Mouse (Mus musculus): ENCODE data around the gene Plcxd2.

Plcxd2 gene

GRCm38 (mm10) chr16:46010153-46010905, at the start of gene Plcxd2:
Gene Plcxd2, minus strand, starts transcription at chr16:46010218.
- in situ Hi-C loops (cut with MboI; ENCODE audit: low pct_unique_long_range_greater_than_20kb in 1 of 2, low sequenced_read_pairs in 2 of 2, unreplicated experiment in 1 of 2), result no loop called here

DNA sequence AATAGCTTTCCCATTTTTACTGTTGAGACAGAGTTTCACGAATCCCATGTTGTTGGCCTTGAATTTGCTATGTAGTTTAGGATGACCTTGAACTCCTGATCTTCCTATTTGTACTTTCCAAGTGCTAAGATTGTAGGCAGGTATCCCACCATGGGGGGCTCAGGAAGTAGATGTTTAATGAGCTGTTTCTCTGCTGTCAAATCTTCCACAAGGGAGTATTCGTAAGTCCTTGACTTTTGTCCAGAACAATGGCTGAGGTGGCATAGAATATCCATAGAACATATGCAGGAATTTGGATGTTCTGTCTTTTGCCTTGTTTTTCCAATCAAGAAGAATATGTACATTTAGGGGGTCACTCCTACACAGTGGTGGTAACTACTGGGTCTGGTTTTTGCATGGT, 36.9 kb upstream of the Plcxd2 start:
- in situ Hi-C loops (cut with MboI; ENCODE audit: low pct_unique_long_range_greater_than_20kb in 1 of 2, low sequenced_read_pairs in 2 of 2, unreplicated experiment in 1 of 2), result no loop called here

- in situ Hi-C loops (cut with MboI; ENCODE audit: low pct_unique_long_range_greater_than_20kb in 1 of 2, low sequenced_read_pairs in 2 of 2, unreplicated experiment in 1 of 2), result no loop called here
Measured at GRCm38 (mm10) chr16:46036261-46036660, 26.2 kb upstream of the Plcxd2 start.

DNA sequence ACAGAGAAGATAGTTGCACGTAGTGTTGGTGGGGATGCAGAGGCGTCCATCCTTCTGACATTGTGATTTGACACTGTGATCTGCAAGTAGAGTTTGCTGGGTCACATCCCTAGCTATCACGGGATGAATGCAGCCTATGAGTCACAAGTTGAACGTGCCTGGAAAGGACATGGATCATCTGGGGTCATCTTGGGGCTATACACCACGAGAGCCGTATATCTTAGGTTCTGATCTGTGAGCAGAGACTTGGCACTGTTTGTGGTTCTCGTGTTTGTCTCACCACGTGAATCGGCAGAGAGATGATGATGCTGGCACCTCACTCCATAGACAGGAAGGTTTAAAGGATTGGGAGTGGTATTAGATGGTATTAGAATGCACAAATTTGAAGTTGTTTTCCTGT, 23.9 kb upstream of the Plcxd2 start:
- in situ Hi-C loops (cut with MboI; ENCODE audit: low pct_unique_long_range_greater_than_20kb in 1 of 2, low sequenced_read_pairs in 2 of 2, unreplicated experiment in 1 of 2), result no loop called here

GRCm38 (mm10) chr16:46022958-46023491, 13.0 kb upstream of the Plcxd2 start:
- in situ Hi-C loops (cut with MboI; ENCODE audit: low pct_unique_long_range_greater_than_20kb in 1 of 2, low sequenced_read_pairs in 2 of 2, unreplicated experiment in 1 of 2), result no loop called here

DNA sequence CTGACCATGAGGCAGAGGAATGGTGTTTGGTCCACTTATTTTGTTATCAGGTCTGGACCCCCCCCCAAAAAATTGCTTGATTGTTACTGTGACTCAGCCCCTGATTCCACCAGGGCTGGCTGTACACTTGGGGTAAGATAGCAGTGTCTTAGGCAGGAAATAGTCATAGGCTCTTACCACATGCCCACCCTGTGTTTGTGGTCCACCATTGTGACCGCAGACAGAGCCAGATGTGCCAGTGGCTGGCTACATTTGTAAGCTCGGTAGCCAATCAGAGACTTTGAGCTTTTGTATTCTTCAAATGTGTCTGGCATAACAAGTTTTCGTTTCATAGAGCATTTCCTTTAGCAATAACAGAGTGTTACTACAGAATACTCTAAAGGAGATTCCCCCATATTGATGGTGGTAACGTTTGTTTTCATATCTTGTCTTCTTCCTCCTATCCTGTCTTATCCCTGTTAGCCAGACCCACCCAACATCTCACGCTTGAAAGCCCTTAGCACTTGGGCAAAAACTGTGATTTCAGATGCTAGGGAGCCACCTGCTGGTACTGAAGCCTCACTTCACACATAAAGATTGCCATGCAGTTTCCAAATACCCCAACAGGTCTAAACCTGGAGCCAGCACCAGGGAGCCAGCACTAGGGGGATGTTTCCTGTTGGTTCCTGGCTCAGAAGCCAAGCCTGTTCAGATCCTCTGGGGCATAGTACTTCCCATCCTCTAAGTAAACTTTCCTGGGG, 12.3 kb upstream of the Plcxd2 start:
- in situ Hi-C loops (cut with MboI; ENCODE audit: low pct_unique_long_range_greater_than_20kb in 1 of 2, low sequenced_read_pairs in 2 of 2, unreplicated experiment in 1 of 2), result no loop called here

GRCm38 (mm10) chr16:46021302-46021701, 11.3 kb upstream of the Plcxd2 start:
- in situ Hi-C loops (cut with MboI; ENCODE audit: low pct_unique_long_range_greater_than_20kb in 1 of 2, low sequenced_read_pairs in 2 of 2, unreplicated experiment in 1 of 2), result no loop called here

DNA sequence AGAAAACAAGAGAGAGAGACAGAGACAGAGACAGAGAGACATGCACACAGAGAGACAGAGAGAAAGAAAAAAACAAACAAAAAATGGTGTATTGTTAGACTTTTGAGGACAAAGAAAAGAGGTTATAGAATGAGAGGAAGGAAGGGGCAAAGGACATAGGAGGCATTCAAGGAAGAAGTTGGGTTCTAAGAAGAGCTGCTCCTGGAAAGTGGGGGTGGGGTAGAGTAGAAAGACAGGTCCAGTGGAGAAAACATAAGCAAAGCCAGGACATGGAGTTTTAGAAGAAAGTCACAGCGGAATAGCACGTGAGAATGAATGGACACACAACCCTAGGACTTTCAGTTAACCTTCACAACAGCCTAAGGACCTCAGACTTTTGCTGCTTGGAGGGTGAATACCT, 10.4 kb upstream of the Plcxd2 start:
- in situ Hi-C loops (cut with MboI; ENCODE audit: low pct_unique_long_range_greater_than_20kb in 1 of 2, low sequenced_read_pairs in 2 of 2, unreplicated experiment in 1 of 2), result no loop called here

GRCm38 (mm10) chr16:46019799-46020198, 9.8 kb upstream of the Plcxd2 start:
- in situ Hi-C loops (cut with MboI; ENCODE audit: low pct_unique_long_range_greater_than_20kb in 1 of 2, low sequenced_read_pairs in 2 of 2, unreplicated experiment in 1 of 2), result no loop called here

- in situ Hi-C loops (cut with MboI; ENCODE audit: low pct_unique_long_range_greater_than_20kb in 1 of 2, low sequenced_read_pairs in 2 of 2, unreplicated experiment in 1 of 2), result no loop called here
Measured at GRCm38 (mm10) chr16:46019359-46019758, 9.3 kb upstream of the Plcxd2 start.

- in situ Hi-C loops (cut with MboI; ENCODE audit: low pct_unique_long_range_greater_than_20kb in 1 of 2, low sequenced_read_pairs in 2 of 2, unreplicated experiment in 1 of 2), result no loop called here
Measured at GRCm38 (mm10) chr16:46011696-46012095, 1.7 kb upstream of the Plcxd2 start.

DNA sequence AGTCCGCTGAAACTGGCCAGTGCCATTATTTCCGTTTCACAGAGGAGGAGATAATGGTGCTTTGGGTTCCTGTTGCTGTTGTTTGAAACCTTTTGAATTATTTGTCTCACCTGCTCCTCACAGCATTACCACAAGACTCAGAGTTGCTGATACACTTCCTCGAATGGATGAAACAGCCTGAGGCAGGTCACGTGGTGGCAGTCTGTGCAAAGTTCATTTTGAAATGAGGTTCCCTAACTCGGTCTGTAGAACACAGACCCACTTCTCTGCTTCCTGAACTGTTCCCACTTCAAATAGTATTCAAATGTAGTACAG, 845 bp upstream of the Plcxd2 start:
- in situ Hi-C loops (cut with MboI; ENCODE audit: low pct_unique_long_range_greater_than_20kb in 1 of 2, low sequenced_read_pairs in 2 of 2, unreplicated experiment in 1 of 2), result no loop called here

DNA sequence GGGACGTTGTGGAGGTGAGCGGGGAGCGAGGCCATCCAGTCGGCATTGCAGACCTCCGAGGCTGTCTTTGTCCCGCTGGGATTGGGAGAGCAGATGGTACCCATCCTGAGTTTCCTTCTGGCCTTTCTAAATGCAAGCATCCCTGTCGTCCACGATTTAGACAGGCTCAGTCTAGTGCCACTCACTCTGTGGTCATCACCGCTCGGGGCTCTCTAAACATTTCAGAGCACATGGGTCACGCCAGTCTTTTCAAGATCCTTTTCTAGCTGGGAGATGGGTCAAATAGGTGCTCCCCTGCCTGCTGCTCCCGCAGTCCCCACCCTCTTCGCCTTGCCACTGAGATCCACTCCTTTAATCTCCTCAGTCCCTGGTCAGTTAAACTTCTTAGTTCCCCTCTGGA, 301 bp downstream of the Plcxd2 start:
- in situ Hi-C loops (cut with MboI; ENCODE audit: low pct_unique_long_range_greater_than_20kb in 1 of 2, low sequenced_read_pairs in 2 of 2, unreplicated experiment in 1 of 2), result no loop called here

DNA sequence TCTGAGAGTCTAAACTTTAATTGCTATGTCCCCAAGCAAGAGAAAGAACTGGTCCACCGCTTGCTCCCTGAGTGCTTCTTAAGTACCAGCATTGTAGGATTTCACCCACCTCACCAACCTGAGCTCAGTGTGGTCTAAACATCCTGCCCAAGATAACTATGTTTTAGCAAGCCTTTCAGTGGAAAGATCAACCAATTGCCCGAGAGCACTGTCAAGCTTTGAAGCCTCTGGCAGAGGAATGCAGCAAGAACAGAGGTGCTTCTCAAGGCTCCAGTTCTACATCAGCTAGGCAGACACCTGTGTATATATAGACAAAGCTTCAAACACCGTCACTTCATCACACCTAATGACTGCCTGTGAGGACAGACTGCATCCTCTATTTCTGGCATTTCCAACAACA, 1.3 kb downstream of the Plcxd2 start:
- in situ Hi-C loops (cut with MboI; ENCODE audit: low pct_unique_long_range_greater_than_20kb in 1 of 2, low sequenced_read_pairs in 2 of 2, unreplicated experiment in 1 of 2), result no loop called here

DNA sequence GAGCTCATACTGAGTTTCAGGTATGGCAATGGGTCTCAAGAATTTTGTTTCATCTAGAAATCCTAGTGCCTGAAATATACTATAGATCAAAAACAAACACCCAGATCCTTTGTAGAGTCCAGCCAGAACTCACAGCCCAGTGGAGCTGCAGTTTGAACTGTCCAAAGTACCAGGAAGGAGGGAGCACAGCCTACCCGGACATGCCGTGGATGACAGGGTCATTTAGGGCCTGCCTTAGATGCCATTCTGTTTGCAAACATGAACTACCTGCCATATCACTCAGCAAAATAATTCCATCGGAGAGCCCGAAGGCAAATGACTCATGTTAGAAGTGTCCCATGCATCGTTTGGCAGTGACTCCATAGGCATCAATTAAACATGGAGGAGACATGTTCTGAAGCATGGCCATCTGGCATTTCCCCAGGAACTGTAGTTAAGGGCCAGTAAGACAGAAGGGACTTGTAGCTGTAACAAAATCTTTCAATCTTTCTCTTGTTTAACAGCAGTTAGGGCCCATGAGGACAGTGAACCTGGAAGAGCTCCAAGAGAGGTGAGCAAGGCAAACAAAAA, 1.9 kb downstream of the Plcxd2 start:
- in situ Hi-C loops (cut with MboI; ENCODE audit: low pct_unique_long_range_greater_than_20kb in 1 of 2, low sequenced_read_pairs in 2 of 2, unreplicated experiment in 1 of 2), result no loop called here

- in situ Hi-C loops (cut with MboI; ENCODE audit: low pct_unique_long_range_greater_than_20kb in 1 of 2, low sequenced_read_pairs in 2 of 2, unreplicated experiment in 1 of 2), result no loop called here
Measured at GRCm38 (mm10) chr16:46006261-46006660, 3.8 kb downstream of the Plcxd2 start.

- in situ Hi-C loops (cut with MboI; ENCODE audit: low pct_unique_long_range_greater_than_20kb in 1 of 2, low sequenced_read_pairs in 2 of 2, unreplicated experiment in 1 of 2), result no loop called here
Measured at GRCm38 (mm10) chr16:46001550-46002166, 8.4 kb downstream of the Plcxd2 start.

- in situ Hi-C loops (cut with MboI; ENCODE audit: low pct_unique_long_range_greater_than_20kb in 1 of 2, low sequenced_read_pairs in 2 of 2, unreplicated experiment in 1 of 2), result no loop called here
Measured at GRCm38 (mm10) chr16:46000976-46001375, 9.0 kb downstream of the Plcxd2 start.

Data from mouse embryonic stem cell (cell line).